Mouse (Mus musculus): ENCODE measurements at regions not wholly inside any gene's neighbourhood (a gene's known extent, or its start where the extent isn't known, plus 50 kb on each side); places are given as distances from the start of the nearest gene placed in this dataset.
"Not testable (repeated sequence)": the region's sequence is repeated elsewhere in the genome, so short reads cannot be mapped to it uniquely, and the experiment has no call there.

GRCm38 (mm10) chr17:60857445-60857844, 1844.3 kb upstream of the Nudt12 start:
- Histone ChIP-seq H3K4me3 (ENCODE audit: low read depth, low read length) (no peak overlapping the region), H3K36me3 (replicated peaks) (no peaks in the 10 kb centered on the region), H3K4me1 (ENCODE audit: insufficient read depth, low read depth, low read length) (no peaks in the 10 kb centered on the region), H3K27me3 (ENCODE audit: insufficient read depth, low read length) (no peaks in the 10 kb centered on the region), H3K9me3 (replicated peaks) (no peaks in the 10 kb centered on the region)
- DNase-seq (ENCODE audit: low spot score) (no peak), ATAC-seq (ENCODE audit: extremely low read depth, insufficient number of reproducible peaks, low FRiP score, poor library complexity, severe bottlenecking) (no peak)
- TF ChIP-seq GATA1 (IDR thresholded peaks at IDR 0.05; ENCODE audit: borderline replicate concordance, low read length), result no peak
- TF ChIP-seq POLR2AphosphoS5 (IDR thresholded peaks at IDR 0.05; ENCODE audit: insufficient replicate concordance, low read depth, low read length), result no peak
- TF ChIP-seq GATA2 (IDR thresholded peaks at IDR 0.05; ENCODE audit: borderline replicate concordance, low read depth, low read length), result no peak
- no peak for TF ChIP-seq TAL1 (conservative IDR thresholded peaks at IDR 0.05; ENCODE audit: low read depth, low read length)
- TF ChIP-seq CTCF (IDR thresholded peaks at IDR 0.05; ENCODE audit: low read depth, low read length), result no peak

GRCm38 (mm10) chr17:60854659-60855058, 1841.5 kb upstream of the Nudt12 start:
- Histone ChIP-seq H3K4me1 (ENCODE audit: insufficient read depth, low read depth, low read length) (no peaks in the 10 kb centered on the region), H3K4me3 (ENCODE audit: low read depth, low read length) (no peak overlapping the region), H3K9me3 (replicated peaks) (no peaks in the 10 kb centered on the region), H3K36me3 (replicated peaks) (no peaks in the 10 kb centered on the region), H3K27me3 (ENCODE audit: insufficient read depth, low read length) (no peaks in the 10 kb centered on the region)
- no peak for DNase-seq (ENCODE audit: low spot score)
- no peak for TF ChIP-seq TAL1 (conservative IDR thresholded peaks at IDR 0.05; ENCODE audit: low read depth, low read length)
- no peak for TF ChIP-seq POLR2AphosphoS5 (IDR thresholded peaks at IDR 0.05; ENCODE audit: insufficient replicate concordance, low read depth, low read length)
- TF ChIP-seq CTCF (IDR thresholded peaks at IDR 0.05; ENCODE audit: low read depth, low read length), result no peak
- TF ChIP-seq GATA2 (IDR thresholded peaks at IDR 0.05; ENCODE audit: borderline replicate concordance, low read depth, low read length), result no peak
- no peak for TF ChIP-seq GATA1 (IDR thresholded peaks at IDR 0.05; ENCODE audit: borderline replicate concordance, low read length)
- peak; percentile 49 for ATAC-seq (ENCODE audit: extremely low read depth, insufficient number of reproducible peaks, low FRiP score, poor library complexity, severe bottlenecking)

- not testable (repeated sequence) for H3K9me3 ChIP-seq (replicated peaks); H3K4me1 ChIP-seq (ENCODE audit: insufficient read depth, low read depth, low read length); H3K4me3 ChIP-seq (ENCODE audit: low read depth, low read length); DNase-seq (ENCODE audit: low spot score); ATAC-seq (ENCODE audit: extremely low read depth, insufficient number of reproducible peaks, low FRiP score, poor library complexity, severe bottlenecking); H3K36me3 ChIP-seq (replicated peaks); H3K27me3 ChIP-seq (ENCODE audit: insufficient read depth, low read length)
These were observed 1825.6 kb upstream of the Nudt12 start for GRCm38 (mm10) chr17:60838794-60839193.

GRCm38 (mm10) chr17:60832531-60832930, 1819.4 kb upstream of the Nudt12 start:
- Histone ChIP-seq H3K4me3 (ENCODE audit: low read depth, low read length) (no peak overlapping the region), H3K27me3 (ENCODE audit: insufficient read depth, low read length) (no peaks in the 10 kb centered on the region), H3K4me1 (ENCODE audit: insufficient read depth, low read depth, low read length) (no peaks in the 10 kb centered on the region), H3K9me3 (replicated peaks) (no peaks in the 10 kb centered on the region), H3K36me3 (replicated peaks) (no peaks in the 10 kb centered on the region)
- DNase-seq (ENCODE audit: low spot score) (no peak), ATAC-seq (ENCODE audit: extremely low read depth, insufficient number of reproducible peaks, low FRiP score, poor library complexity, severe bottlenecking) (no peak)
- no peak for TF ChIP-seq CTCF (IDR thresholded peaks at IDR 0.05; ENCODE audit: low read depth, low read length)
- no peak for TF ChIP-seq TAL1 (conservative IDR thresholded peaks at IDR 0.05; ENCODE audit: low read depth, low read length)
- TF ChIP-seq GATA1 (IDR thresholded peaks at IDR 0.05; ENCODE audit: borderline replicate concordance, low read length), result no peak

- no peak overlapping the region for H3K4me3 ChIP-seq (ENCODE audit: low read depth, low read length)
- DNase-seq (ENCODE audit: low spot score) (no peak), ATAC-seq (ENCODE audit: extremely low read depth, insufficient number of reproducible peaks, low FRiP score, poor library complexity, severe bottlenecking) (no peak)
- H3K36me3 ChIP-seq (replicated peaks), result no peaks in the 10 kb centered on the region
- no peaks in the 10 kb centered on the region for H3K27me3 ChIP-seq (ENCODE audit: insufficient read depth, low read length)
- TF ChIP-seq TAL1 (conservative IDR thresholded peaks at IDR 0.05; ENCODE audit: low read depth, low read length), result no peak
- TF ChIP-seq POLR2AphosphoS5 (IDR thresholded peaks at IDR 0.05; ENCODE audit: insufficient replicate concordance, low read depth, low read length), result no peak
- TF ChIP-seq GATA1 (IDR thresholded peaks at IDR 0.05; ENCODE audit: borderline replicate concordance, low read length), result no peak
- TF ChIP-seq CTCF (IDR thresholded peaks at IDR 0.05; ENCODE audit: low read depth, low read length), result no peak
- no peak for TF ChIP-seq GATA2 (IDR thresholded peaks at IDR 0.05; ENCODE audit: borderline replicate concordance, low read depth, low read length)
- no peaks in the 10 kb centered on the region for H3K4me1 ChIP-seq (ENCODE audit: insufficient read depth, low read depth, low read length)
- H3K9me3 ChIP-seq (replicated peaks), result no peaks in the 10 kb centered on the region
These were observed 1817.3 kb upstream of the Nudt12 start for GRCm38 (mm10) chr17:60830498-60830897.

- H3K4me3 ChIP-seq (ENCODE audit: low read depth, low read length), result no peak overlapping the region
- peaks cover 10% of the 10 kb centered on the region; the same call in 1 of the 2 replicates for H3K9me3 ChIP-seq (replicated peaks)
- TF ChIP-seq TAL1 (conservative IDR thresholded peaks at IDR 0.05; ENCODE audit: low read depth, low read length) (no peak), CTCF (IDR thresholded peaks at IDR 0.05; ENCODE audit: low read depth, low read length) (no peak)
- DNase-seq (ENCODE audit: low spot score), result no peak
- no peaks in the 10 kb centered on the region for H3K4me1 ChIP-seq (ENCODE audit: insufficient read depth, low read depth, low read length)
- no peaks in the 10 kb centered on the region for H3K27me3 ChIP-seq (ENCODE audit: insufficient read depth, low read length)
- no peaks in the 10 kb centered on the region for H3K36me3 ChIP-seq (replicated peaks)
- ATAC-seq (ENCODE audit: extremely low read depth, insufficient number of reproducible peaks, low FRiP score, poor library complexity, severe bottlenecking), result no peak
These were observed 1791.7 kb upstream of the Nudt12 start for GRCm38 (mm10) chr17:60804715-60805449.

- Histone ChIP-seq H3K27me3 (ENCODE audit: insufficient read depth, low read length) (no peaks in the 10 kb centered on the region), H3K4me3 (ENCODE audit: low read depth, low read length) (no peak overlapping the region), H3K4me1 (ENCODE audit: insufficient read depth, low read depth, low read length) (no peaks in the 10 kb centered on the region), H3K9me3 (replicated peaks) (no peaks in the 10 kb centered on the region), H3K36me3 (replicated peaks) (no peaks in the 10 kb centered on the region)
- ATAC-seq (ENCODE audit: extremely low read depth, insufficient number of reproducible peaks, low FRiP score, poor library complexity, severe bottlenecking) (no peak), DNase-seq (ENCODE audit: low spot score) (no peak)
- TF ChIP-seq CTCF (IDR thresholded peaks at IDR 0.05; ENCODE audit: low read depth, low read length) (no peak), GATA2 (IDR thresholded peaks at IDR 0.05; ENCODE audit: borderline replicate concordance, low read depth, low read length) (no peak), GATA1 (IDR thresholded peaks at IDR 0.05; ENCODE audit: borderline replicate concordance, low read length) (no peak), POLR2AphosphoS5 (IDR thresholded peaks at IDR 0.05; ENCODE audit: insufficient replicate concordance, low read depth, low read length) (no peak), TAL1 (conservative IDR thresholded peaks at IDR 0.05; ENCODE audit: low read depth, low read length) (no peak)
These were observed 1749.1 kb upstream of the Nudt12 start for GRCm38 (mm10) chr17:60762270-60762669.
